Mouse (Mus musculus): Measurements from ENCODE around the gene Gm17190.

- no peak for TF ChIP-seq CTCF (IDR thresholded peaks at IDR 0.05)
- no peak for TF ChIP-seq EP300 (IDR thresholded peaks at IDR 0.05)
Measured at GRCm38 (mm10) chr13:96039536-96039935, 42.3 kb upstream of the Gm17190 start.

Measured in lung, postnatal 0 days (tissue).